27 mouse cellular contexts compared by ENCODE assay signal in genomic region chr6:147266466-147266865, GRCm38 (mm10). TPM values are rescaled to one million over a fixed set of nuclear protein-coding genes. Genes with fewer than 3 reads are reported as not detected.
"Had no signal": no experiment of that assay in that cellular context is flagged by ENCODE, and none has a peak within 500 bp of the region (broad histone marks: within the 10 kb centered on the region; RNA-seq: fewer than 3 reads in every experiment).

No protein-coding gene starts in this region.

- DNase-seq: cerebellum, adult 8-10 months; cerebellum, adult 9-10 months; cerebellum, adult 9-11 months; cerebellum, postnatal 10 days; cerebellum, postnatal 14 days; cerebellum, postnatal 25 days; cerebellum, postnatal 36 days; embryo, embryonic 11 days; forebrain, postnatal 0 days; gastrocnemius, adult 2 months; gastrocnemius, postnatal 10 days; gastrocnemius, postnatal 14 days; gastrocnemius, postnatal 25 days; gastrocnemius, postnatal 36 days; heart, adult 18-20 months; heart, adult 2 months had no signal

- H3K9ac ChIP-seq: embryonic facial prominence, embryonic 12.5 days; embryonic facial prominence, embryonic 13.5 days; embryonic facial prominence, embryonic 15.5 days; forebrain, embryonic 12.5 days; forebrain, embryonic 13.5 days; forebrain, embryonic 15.5 days; forebrain, postnatal 0 days had no signal

- H3K9me3 ChIP-seq: embryonic facial prominence, embryonic 10.5 days; embryonic facial prominence, embryonic 12.5 days; embryonic facial prominence, embryonic 13.5 days; embryonic facial prominence, embryonic 15.5 days; forebrain, embryonic 10.5 days; forebrain, embryonic 12.5 days; forebrain, embryonic 13.5 days; forebrain, embryonic 15.5 days had no signal

- H3K27ac ChIP-seq: embryonic facial prominence, embryonic 10.5 days; embryonic facial prominence, embryonic 12.5 days; embryonic facial prominence, embryonic 13.5 days; embryonic facial prominence, embryonic 15.5 days; forebrain, embryonic 10.5 days; forebrain, embryonic 12.5 days; forebrain, embryonic 13.5 days; forebrain, embryonic 15.5 days; gastrocnemius, adult 2 months; heart, adult 2 months had no signal

- ATAC-seq: forebrain, embryonic 13.5 days; forebrain, embryonic 14.5 days; forebrain, embryonic 15.5 days; forebrain, embryonic 16.5 days; forebrain, postnatal 0 days had no signal

- H3K4me3 ChIP-seq: embryonic facial prominence, embryonic 10.5 days; embryonic facial prominence, embryonic 12.5 days; embryonic facial prominence, embryonic 13.5 days; embryonic facial prominence, embryonic 15.5 days; erythroblast, embryonic 14.5 days; forebrain, embryonic 10.5 days; forebrain, embryonic 12.5 days; forebrain, embryonic 13.5 days; forebrain, embryonic 15.5 days; gastrocnemius, adult 2 months; heart, adult 2 months had no signal

- H3K4me2 ChIP-seq: embryonic facial prominence, embryonic 12.5 days; embryonic facial prominence, embryonic 13.5 days; embryonic facial prominence, embryonic 15.5 days; forebrain, embryonic 12.5 days; forebrain, embryonic 13.5 days; forebrain, embryonic 15.5 days had no signal

- H3K36me3 ChIP-seq: embryonic facial prominence, embryonic 10.5 days; embryonic facial prominence, embryonic 12.5 days; embryonic facial prominence, embryonic 13.5 days; embryonic facial prominence, embryonic 15.5 days; forebrain, embryonic 10.5 days; forebrain, embryonic 12.5 days; forebrain, embryonic 15.5 days had no signal

RNA-seq across cellular contexts. Expression of gene Pthlh, which starts 2.5 kb away (rescaled TPM):
- polyA plus RNA-seq: erythroblast, embryonic 14.5 days had no signal
